Mouse (Mus musculus) midbrain, postnatal 0 days (tissue): ENCODE measurements around the gene Sumo3. TPM values are rescaled to one million over a fixed set of nuclear protein-coding genes. Genes with fewer than 3 reads are reported as not detected.

Source experiments
- ATAC-seq: fragments of 200-750 bp; cut with Nextera tagmentation; 2 replicates; pipeline ENCODE4 v1.8.0; 2017; ENCODE audit warnings: moderate number of reproducible peaks, mild to moderate bottlenecking, moderate TSS enrichment, moderate library complexity; ENCODE audit not compliant: low FRiP score
- DNase-seq: peaks from one replicate; pipeline ENCODE4 v3.0.0-alpha.2; 2015; ENCODE audit warnings: low spot score
- H3K27ac ChIP-seq: fragments of 300-500 bp; sonication (generic); 2 replicates; pipeline ENCODE4 v1.5.1; 2014; ENCODE audit warnings: low read depth, mild to moderate bottlenecking, low read length, mixed read lengths
- H3K27me3 ChIP-seq: fragments of 300-500 bp; sonication (generic); 2 replicates; pipeline ENCODE4 v1.6.1; 2014; ENCODE audit warnings: low read length, control low read depth, mixed read lengths; ENCODE audit not compliant: insufficient read depth
- H3K36me3 ChIP-seq: fragments of 300-500 bp; sonication (generic); 2 replicates; pipeline ENCODE4 v1.6.1; 2014; ENCODE audit warnings: low read length, control low read depth, mixed read lengths; ENCODE audit not compliant: insufficient read depth
- H3K4me1 ChIP-seq: fragments of 300-500 bp; sonication (generic); 2 replicates; pipeline ENCODE4 v1.6.1; 2014; ENCODE audit warnings: mild to moderate bottlenecking, control low read depth, antibody characterized with exemption, low read length, mixed read lengths; ENCODE audit not compliant: insufficient read depth
- H3K4me2 ChIP-seq: fragments of 300-500 bp; sonication (generic); 2 replicates; pipeline ENCODE4 v1.6.1; 2014; ENCODE audit warnings: low read depth, mild to moderate bottlenecking, low read length, mixed read lengths; ENCODE audit not compliant: poor library complexity, severe bottlenecking
- H3K4me3 ChIP-seq: fragments of 300-500 bp; sonication (generic); 2 replicates; pipeline ENCODE4 v1.5.1; 2014; ENCODE audit warnings: low read depth, mild to moderate bottlenecking, low read length, moderate library complexity
- H3K9ac ChIP-seq: fragments of 300-500 bp; sonication (generic); replicated peaks from 2 replicates; pipeline ENCODE4 v1.6.1; 2014; ENCODE audit warnings: mild to moderate bottlenecking, low read length, moderate library complexity, mixed read lengths; ENCODE audit not compliant: poor library complexity, severe bottlenecking
- H3K9me3 ChIP-seq: fragments of 300-500 bp; sonication (generic); 2 replicates; pipeline ENCODE4 v1.6.1; 2016; ENCODE audit warnings: low read length, control low read depth
- CTCF ChIP-seq: IDR thresholded peaks from 2 replicates; pipeline ENCODE4 v1.5.1; 2016; ENCODE audit warnings: antibody characterized with exemption, mild to moderate bottlenecking
- WGBS: fragments of 180-500 bp; shearing (Covaris S2); extraction: QIAGEN DNeasy Blood & Tissue Kit; methylation state at CpG from one replicate; pipeline ENCODE4 v1.1.7; 2014; 5-methylcytosine and 5-hydroxymethylcytosine counted together
- polyA plus RNA-seq: library from polyadenylated mRNA; unstranded; fragments of >200 nt; fragmentation: Nextera tagmentation; extraction: Ambion mirVana; gene quantifications from 2 replicates; pipeline ENCODE4 v1.2.1, GENCODE M21; 2015
- total RNA-seq: library from RNA; depleted of rRNA; stranded (reverse); fragments of >200 nt; gene quantifications from 2 replicates; pipeline ENCODE4 v1.2.3, GENCODE M21; 2014

The Sumo3 gene
- total and polyA plus RNA-seq, 2 experiments from 2014 or later: 167 to 385 TPM

GRCm38 (mm10) chr10:77606855-77607254, 958 bp downstream of the Sumo3 start:
- H3K9ac ChIP-seq: peak overlapping the region; percentile 84
- H3K4me2 ChIP-seq: peak overlapping the region; percentile 63
- H3K4me1 ChIP-seq: peaks cover 8% of the 10 kb centered on the region; the same call in 1 of the 2 replicates
- H3K27ac ChIP-seq: peak overlapping the region; percentile 96
- peak overlapping the region; percentile 64 for H3K4me3 ChIP-seq
- H3K27me3 ChIP-seq: no peaks in the 10 kb centered on the region
- 50% methylated on average over 7 of the region's 7 CpGs for WGBS
- TF ChIP-seq CTCF: no peak
- H3K36me3 ChIP-seq: peaks cover 11% of the 10 kb centered on the region
- no peaks in the 10 kb centered on the region for H3K9me3 ChIP-seq
- peak; percentile 8; the same call in 1 of the 2 replicates for ATAC-seq
- DNase-seq: no peak

- TF ChIP-seq CTCF: no peak
- Histone ChIP-seq H3K4me3 (peak overlapping the region; percentile 64; the same call in 1 of the 2 replicates), H3K36me3 (peaks cover 13% of the 10 kb centered on the region), H3K27ac (no peak overlapping the region), H3K9ac (0 out of 2 replicates have a peak overlapping the region, but pooled peaks have one; percentile 84), H3K4me1 (peaks cover 8% of the 10 kb centered on the region; the same call in 1 of the 2 replicates), H3K4me2 (peak overlapping the region; percentile 63), H3K9me3 (no peaks in the 10 kb centered on the region), H3K27me3 (no peaks in the 10 kb centered on the region)
- DNase-seq (no peak), ATAC-seq (no peak)
- 63% methylated on average over 5 of the region's 5 CpGs for WGBS
Measured at GRCm38 (mm10) chr10:77607441-77607840, 1.5 kb downstream of the Sumo3 start.

GRCm38 (mm10) chr10:77608589-77608988, 2.7 kb downstream of the Sumo3 start:
- Histone ChIP-seq H3K27ac (no peak overlapping the region), H3K27me3 (no peaks in the 10 kb centered on the region), H3K9me3 (no peaks in the 10 kb centered on the region), H3K4me2 (no peak overlapping the region), H3K36me3 (peaks cover 19% of the 10 kb centered on the region), H3K4me3 (no peak overlapping the region), H3K4me1 (peaks cover 8% of the 10 kb centered on the region; the same call in 1 of the 2 replicates), H3K9ac (no peak overlapping the region)
- WGBS: 68% methylated on average over 8 of the region's 8 CpGs
- ATAC-seq (no peak), DNase-seq (no peak)
- no peak for TF ChIP-seq CTCF

GRCm38 (mm10) chr10:77610221-77610961, 4.5 kb downstream of the Sumo3 start:
- H3K9ac ChIP-seq: no peak overlapping the region
- peaks cover 27% of the 10 kb centered on the region for H3K36me3 ChIP-seq
- H3K9me3 ChIP-seq: no peaks in the 10 kb centered on the region
- DNase-seq (peak; percentile 40), ATAC-seq (no peak)
- peaks cover 8% of the 10 kb centered on the region; the same call in 1 of the 2 replicates for H3K4me1 ChIP-seq
- no peaks in the 10 kb centered on the region for H3K27me3 ChIP-seq
- no peak overlapping the region for H3K4me3 ChIP-seq
- no peak overlapping the region for H3K27ac ChIP-seq
- TF ChIP-seq CTCF: no peak
- H3K4me2 ChIP-seq: no peak overlapping the region
- 91% methylated on average over 8 of the region's 8 CpGs for WGBS

GRCm38 (mm10) chr10:77613409-77613808, 7.5 kb downstream of the Sumo3 start:
- WGBS: 87% methylated on average over 3 of the region's 3 CpGs
- Histone ChIP-seq H3K9me3 (no peaks in the 10 kb centered on the region), H3K27me3 (no peaks in the 10 kb centered on the region), H3K36me3 (peaks cover 47% of the 10 kb centered on the region), H3K9ac (no peak overlapping the region), H3K4me2 (no peak overlapping the region), H3K4me1 (no peaks in the 10 kb centered on the region), H3K4me3 (no peak overlapping the region), H3K27ac (no peak overlapping the region)
- DNase-seq (no peak), ATAC-seq (no peak)
- TF ChIP-seq CTCF: no peak

- 95% methylated on average over 8 of the region's 8 CpGs for WGBS
- H3K27ac ChIP-seq: no peak overlapping the region
- no peaks in the 10 kb centered on the region for H3K4me1 ChIP-seq
- no peak for DNase-seq
- no peak overlapping the region for H3K4me3 ChIP-seq
- H3K36me3 ChIP-seq: peaks cover 44% of the 10 kb centered on the region
- no peak for TF ChIP-seq CTCF
- no peak overlapping the region for H3K4me2 ChIP-seq
- no peaks in the 10 kb centered on the region for H3K9me3 ChIP-seq
- no peaks in the 10 kb centered on the region for H3K27me3 ChIP-seq
- no peak overlapping the region for H3K9ac ChIP-seq
- no peak for ATAC-seq
Measured at GRCm38 (mm10) chr10:77615647-77616046, 9.8 kb downstream of the Sumo3 start.
